Mouse (Mus musculus) kidney, postnatal 4 days (tissue): ENCODE measurements at regions not wholly inside any gene's neighbourhood (a gene's known extent, or its start where the extent isn't known, plus 50 kb on each side); places are given as distances from the start of the nearest gene placed in this dataset.

Experiments used
- DNase-seq, 2 experiments: peaks; one replicate each; pipeline ENCODE4 v3.0.0; 2021; ENCODE audit warnings: mixed read lengths in 2 of 2

DNA sequence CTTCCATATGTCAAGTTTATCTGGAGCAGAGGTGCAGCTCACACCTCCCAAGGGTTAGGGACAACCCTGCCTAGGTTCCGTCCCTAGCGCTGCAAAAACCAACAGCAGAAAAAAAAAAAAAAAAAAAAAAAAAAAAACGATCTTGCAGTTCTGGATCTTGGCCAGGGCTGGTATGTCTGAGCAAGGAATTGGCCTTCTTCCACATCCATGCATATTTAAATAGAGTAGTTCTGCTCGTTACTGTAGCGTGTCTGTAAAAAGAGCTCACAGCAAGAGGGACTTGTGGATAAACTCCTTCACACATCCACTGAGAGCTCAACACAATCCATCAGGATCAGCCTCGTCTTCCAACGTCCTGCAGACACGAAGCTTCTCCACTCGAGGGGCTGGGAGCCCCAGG, 639.4 kb upstream of the Adam5 start:
- DNase-seq, result peak; percentile 23 to 47

DNA sequence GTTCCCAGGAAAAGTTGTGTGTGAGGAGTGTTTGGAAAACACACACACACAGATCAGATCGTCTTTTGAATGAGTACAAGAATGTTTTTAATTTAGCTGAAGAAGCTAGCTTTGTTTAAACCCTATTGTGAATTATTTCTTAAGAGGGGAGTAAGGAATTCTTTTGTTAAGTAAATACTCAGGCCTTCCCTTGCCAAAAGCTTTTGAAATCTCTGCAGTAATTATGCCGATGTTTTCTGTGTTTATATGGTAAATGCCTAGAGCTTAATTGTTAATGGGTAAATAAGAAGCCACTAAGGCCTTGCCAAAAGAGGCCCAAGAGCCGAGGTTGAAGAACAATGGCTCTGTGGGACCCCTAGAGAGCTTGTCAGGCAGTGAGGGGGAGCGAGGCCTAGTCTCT, 638.3 kb upstream of the Adam5 start:
- no peak for DNase-seq

- no peak for DNase-seq
Observed at GRCm38 (mm10) chr8:25455644-25456043, 631.5 kb upstream of the Adam5 start.

- no peak for DNase-seq
Observed at GRCm38 (mm10) chr8:25454972-25455371, 630.8 kb upstream of the Adam5 start.

DNA sequence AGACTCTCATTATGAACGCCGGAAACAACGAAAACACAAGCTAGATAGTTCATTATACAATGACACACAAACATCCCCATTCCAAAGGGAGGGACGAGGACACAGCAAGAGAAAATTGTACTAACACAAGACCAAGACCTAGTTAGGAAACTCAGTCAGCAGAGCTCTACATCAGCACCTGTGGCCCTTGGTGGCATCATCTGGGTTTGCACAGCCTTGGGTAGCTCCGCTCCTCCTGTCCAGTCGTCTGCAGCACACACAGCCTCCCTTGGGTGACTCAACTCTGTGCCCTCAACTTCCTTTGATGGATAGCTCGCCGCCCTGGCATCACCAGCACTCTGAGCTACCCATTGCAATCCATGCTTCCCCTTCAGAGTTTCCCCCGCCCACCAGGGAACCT, 629.7 kb upstream of the Adam5 start:
- no peak for DNase-seq

- DNase-seq, result no peak
Observed at GRCm38 (mm10) chr8:25450544-25450943, 626.4 kb upstream of the Adam5 start.

DNA sequence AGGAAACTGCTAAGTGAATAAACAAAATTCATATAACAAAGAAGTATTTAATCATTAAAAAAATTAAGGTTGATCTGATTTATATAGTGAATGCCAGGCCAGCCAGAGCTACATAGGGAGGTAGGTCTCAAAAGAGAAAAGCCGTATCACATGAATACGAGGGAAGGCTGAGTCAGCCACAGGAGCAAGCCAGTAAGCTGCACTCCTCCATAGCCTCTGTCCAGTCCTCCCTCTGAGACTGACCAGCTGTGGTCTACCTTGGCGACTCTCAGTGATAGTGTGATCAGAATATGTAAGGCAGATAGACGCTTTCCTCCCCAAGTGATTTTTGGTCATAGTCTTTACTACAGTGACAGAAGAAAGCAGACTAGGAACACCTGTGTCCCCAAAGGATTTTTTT, 625.4 kb upstream of the Adam5 start:
- no peak for DNase-seq

GRCm38 (mm10) chr8:25447900-25448299, 623.7 kb upstream of the Adam5 start:
- no peak for DNase-seq

GRCm38 (mm10) chr8:25445968-25446367, 621.8 kb upstream of the Adam5 start:
- no peak for DNase-seq

GRCm38 (mm10) chr8:25445054-25445453, 620.9 kb upstream of the Adam5 start:
- no peak for DNase-seq

DNA sequence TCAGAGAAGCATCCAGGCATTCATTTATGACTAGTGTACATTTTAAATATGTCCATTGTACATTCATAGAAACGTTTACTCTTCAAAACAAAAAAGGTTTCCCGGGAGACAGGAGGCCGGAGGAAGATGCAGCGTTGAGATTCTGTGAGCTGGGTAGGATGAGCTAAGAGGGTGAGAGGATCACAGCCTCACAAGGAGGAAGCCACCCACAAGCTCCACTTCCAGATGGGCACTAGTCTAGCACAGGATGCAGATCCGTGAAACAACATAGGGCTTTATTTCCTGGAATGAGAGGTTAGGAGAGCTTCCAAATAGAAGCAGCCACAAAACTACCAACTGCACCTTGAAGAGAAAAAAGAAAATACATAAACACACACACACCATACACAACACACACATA, 619.4 kb upstream of the Adam5 start:
- DNase-seq, result no peak

DNA sequence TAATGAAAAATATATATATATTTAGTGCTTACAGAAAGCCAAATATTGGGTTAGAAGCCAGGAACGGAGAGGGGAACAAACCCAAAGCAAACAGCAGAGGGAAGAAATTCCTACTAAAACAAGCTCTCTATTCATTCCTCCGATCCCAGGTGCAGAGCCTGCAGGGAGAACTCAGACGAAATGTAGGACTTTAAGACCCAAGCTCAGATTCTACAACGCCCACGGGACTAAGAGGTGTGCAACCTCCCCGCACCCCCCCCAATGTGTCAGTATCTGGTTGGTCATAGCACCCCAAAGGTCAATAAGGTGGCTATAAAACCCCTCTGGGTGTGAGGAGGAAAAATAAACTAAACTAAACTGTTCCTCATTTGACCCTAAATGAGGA, 616.9 kb upstream of the Adam5 start:
- DNase-seq, result no peak

DNA sequence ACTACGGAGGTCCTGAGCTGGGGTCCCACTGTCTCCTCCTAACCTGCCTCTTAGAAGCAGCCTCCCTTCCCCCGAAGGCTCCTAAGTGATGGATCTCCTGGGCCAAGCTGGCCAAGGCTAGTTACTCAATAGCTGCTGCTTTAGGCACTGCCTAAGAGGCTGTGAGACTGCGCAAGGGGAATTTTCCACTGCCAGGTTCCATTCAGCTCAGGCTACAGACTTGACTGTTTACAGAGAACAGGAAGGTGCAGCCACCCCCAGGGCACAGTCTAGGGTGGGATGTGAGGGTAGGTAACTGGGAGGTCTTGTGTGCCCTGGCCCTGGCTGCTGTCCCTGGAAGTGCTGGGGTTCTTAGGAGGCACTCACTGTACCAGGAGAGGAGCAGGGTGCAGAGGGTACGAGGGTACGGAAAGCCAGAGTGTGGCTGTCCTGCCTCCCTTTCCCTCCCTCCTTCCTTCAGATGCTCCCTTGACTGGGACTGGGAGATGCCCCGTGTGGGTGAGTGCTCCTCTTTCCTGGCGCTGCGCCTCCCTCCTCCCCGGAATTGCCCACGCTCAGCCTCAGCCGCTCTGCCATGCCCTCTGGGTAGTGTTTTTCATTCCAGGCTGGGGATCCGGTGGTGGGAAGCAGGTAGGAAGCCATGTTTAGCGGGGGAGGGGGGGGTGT, 616.4 kb upstream of the Adam5 start:
- DNase-seq, result peak; percentile 55 to 75

GRCm38 (mm10) chr8:25439971-25440370, 615.8 kb upstream of the Adam5 start:
- DNase-seq, result peak; percentile 41 to 66

DNA sequence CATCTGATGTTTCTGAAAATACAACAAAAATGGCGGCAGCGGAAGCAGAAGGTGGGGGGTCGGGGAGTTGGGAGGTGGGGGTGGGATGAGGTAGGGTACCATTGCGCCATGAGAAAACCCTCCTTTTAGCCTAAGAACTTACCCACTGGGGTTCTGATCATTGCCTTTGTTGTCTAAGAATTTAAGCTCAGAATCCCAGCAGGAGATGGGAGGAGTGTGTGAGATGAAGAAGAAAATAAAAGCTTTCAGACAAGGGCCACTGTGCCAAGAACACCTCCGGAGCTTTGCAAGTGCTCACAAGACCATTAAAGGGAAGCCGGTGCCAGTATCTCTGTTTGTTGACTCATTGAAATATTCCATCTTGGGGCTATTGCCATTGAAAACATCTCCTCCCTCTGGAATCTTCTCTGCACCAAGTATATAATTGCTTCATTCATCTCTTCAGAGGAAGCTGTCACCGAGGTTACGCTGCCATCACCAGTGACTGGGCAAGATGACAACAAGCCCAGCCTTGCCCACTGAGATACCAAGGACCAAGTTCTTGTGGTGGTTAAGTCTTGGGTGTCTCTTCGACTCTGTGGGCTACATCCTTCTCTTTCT, 614.0 kb upstream of the Adam5 start:
- DNase-seq, result no peak

GRCm38 (mm10) chr8:25437178-25437577, 613.0 kb upstream of the Adam5 start:
- no peak for DNase-seq

DNA sequence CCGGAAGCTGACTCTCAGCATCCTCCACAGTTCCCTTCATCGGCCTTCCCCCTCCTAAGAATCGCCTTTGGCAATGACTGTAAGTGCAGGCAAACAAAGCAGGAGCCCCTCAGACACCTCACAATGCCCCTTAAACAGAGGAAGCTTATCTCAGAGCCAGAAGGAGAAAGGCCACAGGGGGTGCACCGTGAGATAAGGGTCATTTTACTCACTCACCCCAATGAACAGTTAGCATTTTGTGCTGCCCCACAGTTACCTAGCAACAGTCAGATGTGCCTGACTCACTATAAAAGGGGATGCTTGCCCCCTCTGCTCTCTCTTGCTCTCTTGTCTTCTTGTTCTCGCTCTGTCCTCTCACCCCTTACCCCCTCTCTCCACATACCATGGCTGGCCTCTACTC, 606.4 kb upstream of the Adam5 start:
- no peak for DNase-seq

- peak; percentile 22 to 38 for DNase-seq
Observed at GRCm38 (mm10) chr8:25429846-25430482, 605.8 kb upstream of the Adam5 start.

DNA sequence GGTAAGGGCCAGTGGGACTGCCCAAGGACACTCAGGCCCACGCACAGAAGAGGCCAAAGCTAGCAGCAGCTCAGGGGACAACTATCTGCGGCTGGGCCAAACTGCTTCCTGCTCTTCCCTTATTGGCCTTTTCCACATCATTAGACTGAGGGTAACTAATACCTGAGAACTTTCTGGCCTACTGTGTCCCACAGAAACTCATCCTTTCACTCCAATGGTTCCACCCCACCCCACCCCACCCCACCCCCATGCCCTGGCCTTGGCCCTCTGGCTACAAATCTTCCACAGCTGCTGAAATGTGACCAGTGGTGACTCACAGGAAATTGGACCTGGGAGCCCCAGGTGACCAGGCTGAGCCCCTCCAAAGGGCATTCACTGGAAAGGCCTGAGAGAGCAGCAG, 604.6 kb upstream of the Adam5 start:
- peak; percentile 26 to 48 for DNase-seq

- no peak for DNase-seq
Observed at GRCm38 (mm10) chr8:25426207-25426606, 602.0 kb upstream of the Adam5 start.

DNA sequence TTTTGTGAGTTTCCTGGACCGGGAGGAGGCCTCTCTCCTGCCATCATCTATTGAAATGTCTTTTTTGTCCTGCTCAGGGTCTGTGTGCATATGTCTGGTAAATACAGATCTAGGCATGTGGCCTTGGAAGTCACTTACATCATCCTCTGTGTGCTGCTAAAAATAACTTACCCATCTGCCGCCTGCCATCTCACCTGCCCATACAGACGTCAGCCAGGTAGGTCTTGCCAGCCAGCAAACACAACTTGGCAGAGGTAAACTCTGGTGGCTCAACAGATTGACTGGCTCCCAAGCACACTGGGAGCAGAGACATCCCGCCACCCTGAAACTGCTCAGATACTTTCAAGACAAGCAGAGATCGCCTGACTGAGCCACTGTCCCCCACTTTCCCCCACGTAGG, 597.3 kb upstream of the Adam5 start:
- no peak for DNase-seq

DNA sequence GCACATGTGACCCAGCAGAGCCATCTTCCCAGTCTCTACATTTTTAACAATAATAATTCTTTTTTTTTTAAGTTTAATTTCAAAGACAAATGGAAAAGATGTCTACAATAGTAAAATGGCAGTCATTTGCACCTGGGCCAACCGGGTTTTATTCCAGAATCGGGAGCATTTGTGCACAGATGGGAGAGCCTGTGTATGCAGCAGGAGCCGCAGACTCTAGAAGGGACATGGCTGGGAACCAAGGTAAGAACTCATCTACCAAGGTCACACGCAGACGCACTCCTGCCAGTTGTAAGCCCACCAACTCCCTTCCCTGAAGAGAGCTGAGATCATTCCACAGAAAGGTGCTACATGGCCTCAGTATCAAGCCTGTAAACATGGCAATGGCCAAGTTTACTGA, 586.4 kb upstream of the Adam5 start:
- DNase-seq, result no peak

DNA sequence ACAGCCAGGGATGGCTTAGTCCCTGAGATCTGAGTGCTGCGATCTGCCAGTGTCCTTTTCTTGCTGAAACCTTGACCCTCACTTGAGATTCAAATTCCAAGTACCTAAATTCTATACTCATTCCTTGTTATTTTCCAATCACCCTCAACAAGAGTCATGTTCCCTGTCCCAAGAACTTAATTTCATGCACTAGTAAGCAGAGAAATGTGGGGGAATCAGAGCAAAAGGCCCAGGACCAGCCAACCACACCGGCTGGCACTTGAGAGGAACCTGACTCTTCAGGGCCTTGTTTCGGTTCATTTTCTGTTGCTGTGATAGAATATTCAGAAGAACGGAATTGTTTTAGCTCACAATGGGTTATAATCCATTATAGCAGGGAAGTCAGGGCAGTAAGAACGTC, 583.7 kb upstream of the Adam5 start:
- peak in 1 of 2 experiments; percentile 29 for DNase-seq

- DNase-seq, result no peak
Observed at GRCm38 (mm10) chr8:25392766-25393166, 568.6 kb upstream of the Adam5 start.

DNA sequence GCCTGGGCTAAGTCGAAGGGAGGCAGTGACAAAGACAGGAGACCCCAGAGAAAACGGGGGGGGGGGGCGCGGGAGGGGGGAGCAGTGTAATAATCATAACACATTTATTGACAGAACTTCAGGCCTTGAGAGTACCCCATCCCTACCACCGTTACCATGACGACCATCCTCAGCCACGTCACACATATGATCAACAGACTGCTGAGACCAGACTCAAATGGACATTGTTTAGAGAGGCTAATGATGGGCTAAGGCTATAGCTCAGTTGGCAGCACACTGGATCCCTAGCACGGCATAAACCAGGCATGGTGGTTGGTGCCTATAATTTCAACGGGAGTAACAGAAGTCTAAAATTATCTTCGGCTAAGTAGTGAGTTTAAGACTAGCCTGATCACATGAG, 565.8 kb upstream of the Adam5 start:
- no peak for DNase-seq
